Mouse (Mus musculus) granulocyte monocyte progenitor cell, adult 5-6 weeks (primary cell): ENCODE data around the gene Hlx. TPM values are rescaled to one million over a fixed set of nuclear protein-coding genes. Genes with fewer than 3 reads are reported as not detected.

Source experiments
- total RNA-seq, 2 experiments: library from RNA; stranded (forward) in 1 of 2; stranded (reverse) in 1 of 2; fragments of 200-712, 200-1000 nt in 1 of 2; fragments of >200 nt in 1 of 2; fragmentation: Nextera tagmentation in 1 of 2; gene quantifications; 2 replicates each; pipeline ENCODE4 v1.2.3; 2014 to 2017

The Hlx gene
- total RNA-seq, 2 experiments from 2014 or later: 6.4 to 10.5 TPM

Other genes with a start within 250 kb of the Hlx start
- not detected in 2 replicates for gene Marc1, start 78.7 kb upstream of the Hlx start, total RNA-seq (2014; fragmentation: Nextera tagmentation)
- 0.26 TPM in 1 of 2 replicates, not detected in the other for gene Marc1, start 78.7 kb upstream of the Hlx start, total RNA-seq (2017)
- 188 and 207 TPM in 2 replicates for gene Marc2, start 113.8 kb upstream of the Hlx start, total RNA-seq (2014; fragmentation: Nextera tagmentation)
- 65.2 and 82.6 TPM in 2 replicates for gene Marc2, start 113.8 kb upstream of the Hlx start, total RNA-seq (2017)
- gene C130074G19Rik, start 150.6 kb upstream of the Hlx start, total RNA-seq (2014; fragmentation: Nextera tagmentation): not detected in 2 replicates
- gene C130074G19Rik, start 150.6 kb upstream of the Hlx start, total RNA-seq (2017): 0.13 TPM in 1 of 2 replicates, not detected in the other